20 mouse cellular contexts compared by ENCODE assay signal in genomic region chr12:26796367-26796766, GRCm38 (mm10).
DNase-seq lines count a peak whose midpoint lies in the region; ATAC-seq lines count a peak whose summit lies in the region.
"Had no signal": no experiment of that assay in that cellular context is flagged by ENCODE, and none has a peak within 500 bp of the region (broad histone marks: within the 10 kb centered on the region; RNA-seq: fewer than 3 reads in every experiment).

No protein-coding gene starts in this region.

- no peak for DNase-seq in Muller cell, postnatal 12 days (ENCODE audit: inconsistent ontology term)
- no peak for DNase-seq in lung, postnatal 36 days
- DNase-seq: adrenal gland, postnatal 36 days; cerebellum, adult 2 months; cerebellum, postnatal 36 days; gastrocnemius, postnatal 25 days; kidney, postnatal 36 days; left cerebral cortex, postnatal 4 days; liver; spleen, adult 18-20 months; thymus, postnatal 36 days had no signal

- H3K9me3 ChIP-seq in forebrain, embryonic 13.5 days (replicated peaks), result no peaks in the 10 kb centered on the region
- H3K9me3 ChIP-seq in forebrain, embryonic 16.5 days (ENCODE audit: control insufficient read depth, low read length), result no peaks in the 10 kb centered on the region
- H3K9me3 ChIP-seq in midbrain, embryonic 13.5 days, result no peaks in the 10 kb centered on the region
- no peaks in the 10 kb centered on the region for H3K9me3 ChIP-seq in midbrain, embryonic 16.5 days (replicated peaks; ENCODE audit: control insufficient read depth, low read length, poor library complexity, severe bottlenecking)
- H3K9me3 ChIP-seq in forebrain, embryonic 15.5 days, result no peaks in the 10 kb centered on the region
- H3K9me3 ChIP-seq: embryonic facial prominence, embryonic 13.5 days had no signal

- H3K36me3 ChIP-seq in forebrain, embryonic 13.5 days (ENCODE audit: poor library complexity, severe bottlenecking), result no peaks in the 10 kb centered on the region
- no peaks in the 10 kb centered on the region for H3K36me3 ChIP-seq in forebrain, embryonic 16.5 days (ENCODE audit: control insufficient read depth, insufficient read depth)
- no peaks in the 10 kb centered on the region for H3K36me3 ChIP-seq in midbrain, embryonic 13.5 days
- no peaks in the 10 kb centered on the region for H3K36me3 ChIP-seq in midbrain, embryonic 16.5 days (ENCODE audit: control insufficient read depth, insufficient read depth, low read length)
- no peaks in the 10 kb centered on the region for H3K36me3 ChIP-seq in forebrain, embryonic 15.5 days
- H3K36me3 ChIP-seq: embryonic facial prominence, embryonic 13.5 days had no signal

- H3K4me2 ChIP-seq in forebrain, embryonic 13.5 days, result no peak overlapping the region
- no peak overlapping the region for H3K4me2 ChIP-seq in forebrain, embryonic 16.5 days (ENCODE audit: low read length)
- no peak overlapping the region for H3K4me2 ChIP-seq in midbrain, embryonic 13.5 days (replicated peaks)
- no peak overlapping the region for H3K4me2 ChIP-seq in midbrain, embryonic 16.5 days (ENCODE audit: low read length)
- no peak overlapping the region for H3K4me2 ChIP-seq in forebrain, embryonic 15.5 days (replicated peaks)
- H3K4me2 ChIP-seq: embryonic facial prominence, embryonic 13.5 days had no signal

- 37% methylated on average over 2 of the region's 2 CpGs for WGBS in forebrain, embryonic 13.5 days
- 43% methylated on average over 2 of the region's 2 CpGs for WGBS in forebrain, embryonic 16.5 days
- WGBS in midbrain, embryonic 13.5 days, result 21% methylated on average over 2 of the region's 2 CpGs
- 44% methylated on average over 2 of the region's 2 CpGs for WGBS in midbrain, embryonic 16.5 days
- 37% methylated on average over 2 of the region's 2 CpGs for WGBS in forebrain, embryonic 15.5 days

- H3K27me3 ChIP-seq in forebrain, embryonic 13.5 days, result no peaks in the 10 kb centered on the region
- H3K27me3 ChIP-seq in forebrain, embryonic 16.5 days (replicated peaks; ENCODE audit: control insufficient read depth, insufficient read depth, low read length), result no peaks in the 10 kb centered on the region
- no peaks in the 10 kb centered on the region for H3K27me3 ChIP-seq in midbrain, embryonic 13.5 days
- no peaks in the 10 kb centered on the region for H3K27me3 ChIP-seq in midbrain, embryonic 16.5 days (ENCODE audit: control insufficient read depth, insufficient read depth, low read depth, low read length)
- H3K27me3 ChIP-seq in forebrain, embryonic 15.5 days, result no peaks in the 10 kb centered on the region
- H3K27me3 ChIP-seq: CH12.LX; embryonic facial prominence, embryonic 13.5 days had no signal

- peak overlapping the region; percentile 49 for H3K27ac ChIP-seq in forebrain, embryonic 13.5 days
- H3K27ac ChIP-seq in forebrain, embryonic 16.5 days (ENCODE audit: low read length), result no peak overlapping the region
- peak overlapping the region; percentile 71 for H3K27ac ChIP-seq in midbrain, embryonic 13.5 days
- no peak overlapping the region for H3K27ac ChIP-seq in midbrain, embryonic 16.5 days (ENCODE audit: low read length)
- peak overlapping the region; percentile 48 for H3K27ac ChIP-seq in forebrain, embryonic 15.5 days (replicated peaks)
- H3K27ac ChIP-seq: embryonic facial prominence, embryonic 13.5 days; left cerebral cortex, adult 2 months had no signal

- no peak for ATAC-seq in forebrain, embryonic 13.5 days
- no peak for ATAC-seq in forebrain, embryonic 16.5 days
- ATAC-seq in midbrain, embryonic 13.5 days, result no peak
- ATAC-seq in midbrain, embryonic 16.5 days, result no peak
- no peak for ATAC-seq in forebrain, embryonic 15.5 days (replicated peaks)
- ATAC-seq: intestine, embryonic 16.5 days had no signal

- H3K4me3 ChIP-seq in forebrain, embryonic 13.5 days, result no peak overlapping the region
- H3K4me3 ChIP-seq in forebrain, embryonic 16.5 days (replicated peaks; ENCODE audit: low read length), result no peak overlapping the region
- no peak overlapping the region for H3K4me3 ChIP-seq in midbrain, embryonic 13.5 days (replicated peaks)
- H3K4me3 ChIP-seq in midbrain, embryonic 16.5 days (ENCODE audit: low read depth, low read length), result no peak overlapping the region
- H3K4me3 ChIP-seq in forebrain, embryonic 15.5 days, result no peak overlapping the region
- H3K4me3 ChIP-seq: embryonic facial prominence, embryonic 13.5 days; left cerebral cortex, adult 2 months had no signal

- no peak overlapping the region for H3K9ac ChIP-seq in forebrain, embryonic 13.5 days
- no peak overlapping the region for H3K9ac ChIP-seq in forebrain, embryonic 16.5 days (replicated peaks; ENCODE audit: low read depth, low read length)
- H3K9ac ChIP-seq in midbrain, embryonic 13.5 days (replicated peaks), result no peak overlapping the region
- no peak overlapping the region for H3K9ac ChIP-seq in midbrain, embryonic 16.5 days (ENCODE audit: low read depth, low read length)
- H3K9ac ChIP-seq in forebrain, embryonic 15.5 days (replicated peaks), result no peak overlapping the region
- H3K9ac ChIP-seq: embryonic facial prominence, embryonic 13.5 days had no signal

- H3K4me1 ChIP-seq in forebrain, embryonic 13.5 days, result peaks cover 14% of the 10 kb centered on the region
- H3K4me1 ChIP-seq in forebrain, embryonic 16.5 days (replicated peaks; ENCODE audit: control insufficient read depth, insufficient read depth, low read length), result peaks cover 7% of the 10 kb centered on the region
- H3K4me1 ChIP-seq in midbrain, embryonic 13.5 days (replicated peaks), result peaks cover 17% of the 10 kb centered on the region
- no peaks in the 10 kb centered on the region for H3K4me1 ChIP-seq in midbrain, embryonic 16.5 days (ENCODE audit: control insufficient read depth, insufficient read depth, low read length)
- peaks cover 18% of the 10 kb centered on the region for H3K4me1 ChIP-seq in forebrain, embryonic 15.5 days

Comparison
In these comparisons a context has a peak if more than half of its experiments do, and no peak if none do; other contexts are left out.
1. H3K27ac ChIP-seq: peak in forebrain, embryonic 13.5 days (single experiment), midbrain, embryonic 13.5 days (single experiment) and forebrain, embryonic 15.5 days (single experiment); none in forebrain, embryonic 16.5 days (single experiment) and midbrain, embryonic 16.5 days (single experiment).